Mouse (Mus musculus): ENCODE measurements around the gene Gm11985. TPM values are rescaled to one million over a fixed set of nuclear protein-coding genes. Genes with fewer than 3 reads are reported as not detected.
A peak's percentile ranks its signal among the peaks of the same experiment; 100 is the strongest.

The Gm11985 gene
- total RNA-seq, 4 experiments from 2014 or later, result not detected

DNA sequence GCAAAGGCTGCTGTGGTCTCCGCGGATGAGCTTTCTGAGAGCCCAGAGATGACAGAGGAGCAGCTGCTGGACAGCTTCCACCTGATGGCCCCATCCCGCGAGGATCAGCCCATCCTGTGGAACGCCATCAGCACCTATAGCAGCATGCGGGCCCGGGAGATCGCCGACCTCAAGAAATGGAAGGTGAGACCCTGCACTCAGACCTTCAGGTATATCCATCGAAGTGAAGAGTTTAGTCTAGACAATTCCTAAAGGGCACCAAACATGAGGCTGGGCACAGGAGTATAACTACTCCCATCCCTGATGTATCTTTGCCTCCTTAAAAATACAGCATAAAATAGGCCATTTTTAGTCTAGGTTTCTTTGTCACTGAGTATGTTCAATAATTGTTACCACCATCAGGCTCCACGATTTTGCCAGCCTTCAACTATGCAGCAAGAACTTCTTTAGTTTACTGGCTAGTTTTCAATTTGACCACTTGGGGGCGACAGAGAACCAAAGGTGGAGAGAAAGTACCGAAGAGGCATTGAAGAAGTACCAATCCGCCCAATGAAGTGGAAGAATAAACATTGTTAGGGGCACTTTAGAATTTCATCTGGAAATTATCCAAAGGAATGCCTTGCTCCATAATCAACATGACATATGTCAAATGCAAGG, 11.5 kb upstream of the Gm11985 start:
- peak; percentile 13 for DNase-seq

DNA sequence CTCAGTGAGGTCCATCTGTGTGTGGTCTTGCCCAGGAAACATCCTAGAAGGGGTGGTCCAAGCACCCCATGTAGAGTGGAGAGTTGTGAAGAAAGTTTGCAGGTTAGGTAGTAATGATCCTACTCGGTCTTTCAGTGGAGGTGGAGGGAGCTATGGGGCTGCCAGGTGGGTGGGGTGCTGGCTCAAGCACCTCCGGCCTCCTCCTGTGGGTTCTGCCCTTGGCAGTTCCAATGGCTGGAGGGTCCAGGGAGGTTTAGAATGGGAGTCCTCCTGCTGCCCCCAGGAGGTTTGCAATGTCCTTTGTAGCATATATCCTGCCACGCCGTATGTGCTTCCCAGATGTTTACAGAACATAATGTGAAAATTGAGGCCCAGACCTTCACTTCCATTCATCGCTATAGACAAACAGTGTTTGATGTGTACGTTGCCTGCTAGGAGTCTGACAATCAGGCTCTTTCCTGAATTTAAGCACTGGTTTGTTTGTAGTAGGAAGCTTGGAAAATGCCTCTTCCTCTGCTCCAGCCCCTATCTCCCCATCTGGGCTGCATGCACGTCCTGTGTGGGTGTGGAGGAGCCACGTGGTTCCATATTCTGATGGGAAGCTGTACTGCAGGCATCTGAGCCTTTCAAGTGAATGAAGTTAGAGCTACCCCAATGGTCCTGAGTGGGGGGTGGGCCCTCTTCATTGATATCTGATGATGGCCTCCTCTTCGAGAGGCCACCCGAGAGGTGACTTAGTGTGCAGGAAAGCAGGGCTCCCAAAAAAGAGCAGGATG, 10.3 kb upstream of the Gm11985 start:
- no peak for DNase-seq

- no peak for DNase-seq
Observed at GRCm38 (mm10) chr11:7198006-7198405, 9.6 kb upstream of the Gm11985 start.

- DNase-seq, result no peak
Observed at GRCm38 (mm10) chr11:7197491-7197941, 9.1 kb upstream of the Gm11985 start, which contains the start of gene Igfbp1. Gene Igfbp1 (plus strand): TSS chr11:7197782.

- no peak for DNase-seq
Observed at GRCm38 (mm10) chr11:7195312-7195685, 6.9 kb upstream of the Gm11985 start.

DNA sequence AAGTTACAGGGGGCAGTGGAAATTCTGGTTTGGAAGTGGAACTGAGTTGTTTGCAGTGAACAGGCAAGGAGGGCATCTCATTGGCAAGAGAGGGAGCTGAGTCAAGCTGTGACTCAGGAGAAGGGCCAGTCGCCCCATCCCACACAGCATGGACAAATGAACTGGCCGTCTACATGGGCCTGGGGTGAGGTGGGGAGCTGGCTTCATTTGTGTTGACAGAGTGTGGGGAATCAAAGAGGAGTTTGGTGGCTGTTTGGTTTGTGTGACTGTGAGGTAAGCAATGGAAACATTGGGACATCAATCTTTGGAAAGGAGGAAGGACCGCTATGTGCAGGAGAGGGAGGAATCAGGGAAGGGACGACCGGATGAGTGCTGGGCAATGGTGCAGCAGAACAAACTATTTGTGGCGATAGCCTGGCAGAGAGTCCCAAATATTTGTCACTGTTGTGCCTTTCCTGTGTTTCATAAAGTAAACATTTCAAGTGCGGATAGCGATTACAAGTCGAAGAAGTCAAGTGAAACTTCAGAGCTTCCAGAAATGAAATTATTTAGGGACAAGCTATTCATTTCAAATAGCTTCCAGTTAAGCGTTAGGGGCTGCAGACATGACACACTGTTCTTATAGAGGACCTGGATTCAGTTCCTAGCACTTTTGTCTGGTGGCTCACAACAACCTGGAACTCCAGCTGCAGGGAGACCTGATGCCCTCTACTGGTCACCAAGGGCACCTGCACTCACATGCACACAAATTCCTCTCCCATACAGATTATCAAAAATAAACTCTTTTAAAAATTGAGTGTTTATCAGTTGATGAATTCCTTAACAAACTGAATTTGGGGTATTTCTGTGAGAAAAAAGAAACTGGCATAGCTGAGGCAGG, 6.3 kb upstream of the Gm11985 start:
- DNase-seq, result no peak

DNA sequence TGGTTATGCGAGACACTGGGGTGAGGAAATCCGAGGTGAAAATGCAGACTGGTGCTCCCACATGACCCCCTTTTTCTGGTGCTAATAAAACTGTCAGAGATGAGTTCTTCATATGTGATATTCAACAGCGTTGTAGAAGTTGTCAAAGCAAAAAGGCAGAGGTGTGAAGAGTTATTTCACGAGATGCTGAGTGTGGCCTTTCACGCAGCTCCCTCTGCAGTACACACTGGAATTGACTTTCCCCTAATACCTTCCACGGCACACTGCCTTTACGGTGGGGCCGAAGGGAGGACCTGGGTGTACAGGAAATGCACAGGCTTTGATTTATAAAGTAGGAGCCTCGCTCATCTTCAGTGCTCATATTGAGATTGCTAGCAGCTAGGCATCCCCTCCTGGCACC, 4.8 kb upstream of the Gm11985 start:
- DNase-seq, result no peak

DNA sequence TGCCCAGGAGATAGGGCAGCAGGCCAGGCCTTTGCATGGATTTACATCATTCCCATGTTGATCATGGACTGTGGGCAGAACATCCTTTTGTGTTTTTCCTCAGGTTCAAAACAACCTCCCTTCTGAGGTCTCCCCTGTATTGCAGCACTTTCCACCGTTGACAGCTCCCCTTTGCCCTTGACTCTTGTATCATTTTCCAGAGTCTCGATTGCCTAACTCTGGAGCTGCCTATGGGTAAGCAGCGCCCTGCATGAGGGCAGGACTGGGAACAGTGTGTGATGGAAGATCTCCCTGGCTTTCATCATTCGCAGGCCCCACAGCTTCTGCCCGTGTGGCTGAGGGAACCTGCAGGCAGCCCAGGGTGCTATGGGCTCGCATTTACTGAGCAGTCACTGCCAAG, 4.3 kb upstream of the Gm11985 start:
- DNase-seq, result no peak

- DNase-seq, result no peak
Observed at GRCm38 (mm10) chr11:7187472-7187871, 897 bp downstream of the Gm11985 start.

DNA sequence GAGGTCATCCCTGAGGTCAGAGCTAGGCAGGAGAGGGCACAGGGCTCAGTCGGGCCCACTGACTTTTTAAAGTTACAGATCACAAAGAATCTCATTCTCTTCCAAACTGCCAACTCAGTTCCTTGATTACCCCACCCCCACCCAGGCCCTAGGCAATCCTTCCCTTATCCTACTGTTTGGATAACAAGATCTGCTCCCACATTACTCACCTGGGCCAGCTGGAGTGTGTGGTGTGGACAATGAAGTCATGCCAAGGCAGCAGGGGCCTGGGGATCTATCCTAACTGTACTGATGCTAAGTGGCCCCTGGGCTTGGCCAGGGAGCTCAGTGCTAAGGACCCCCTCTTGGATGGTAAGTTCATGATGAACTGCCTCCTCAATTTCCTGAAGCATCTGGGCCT, 3.9 kb downstream of the Gm11985 start:
- no peak for DNase-seq

DNA sequence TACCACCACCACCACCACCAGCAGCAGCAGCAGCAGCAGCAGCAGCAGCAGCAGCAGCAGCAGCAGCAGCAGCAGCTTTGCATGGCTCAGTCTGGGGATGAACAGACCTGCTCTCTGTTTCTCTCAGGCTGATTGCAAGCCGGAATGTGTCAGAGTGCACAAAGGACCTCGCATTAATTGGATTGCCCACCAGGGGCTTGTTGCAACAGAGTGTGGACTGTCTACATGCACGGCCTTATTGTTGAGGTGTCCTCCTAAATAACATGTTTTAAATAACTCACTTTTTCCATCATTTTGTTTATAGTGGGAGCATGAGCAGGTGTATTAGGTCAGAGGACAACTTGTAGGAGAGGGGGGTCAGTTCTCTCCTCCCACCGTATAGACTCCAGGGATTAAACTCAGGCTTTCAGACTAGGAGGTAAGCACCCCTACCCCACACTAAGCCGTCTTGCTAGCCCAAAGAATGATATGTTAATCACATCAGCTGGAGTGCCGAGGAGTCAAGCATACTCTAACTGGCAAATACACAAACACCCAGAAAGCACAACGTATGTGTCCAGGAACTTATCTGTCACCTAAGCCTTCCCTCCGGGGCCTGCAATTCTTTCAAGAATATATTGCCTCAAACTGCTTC, 5.8 kb downstream of the Gm11985 start:
- DNase-seq, result no peak

GRCm38 (mm10) chr11:7179276-7179675, 9.1 kb downstream of the Gm11985 start:
- DNase-seq, result no peak

GRCm38 (mm10) chr11:7178724-7179123, 9.6 kb downstream of the Gm11985 start:
- DNase-seq, result no peak

- DNase-seq, result no peak
Observed at GRCm38 (mm10) chr11:7173664-7174063, 14.7 kb downstream of the Gm11985 start.

DNA sequence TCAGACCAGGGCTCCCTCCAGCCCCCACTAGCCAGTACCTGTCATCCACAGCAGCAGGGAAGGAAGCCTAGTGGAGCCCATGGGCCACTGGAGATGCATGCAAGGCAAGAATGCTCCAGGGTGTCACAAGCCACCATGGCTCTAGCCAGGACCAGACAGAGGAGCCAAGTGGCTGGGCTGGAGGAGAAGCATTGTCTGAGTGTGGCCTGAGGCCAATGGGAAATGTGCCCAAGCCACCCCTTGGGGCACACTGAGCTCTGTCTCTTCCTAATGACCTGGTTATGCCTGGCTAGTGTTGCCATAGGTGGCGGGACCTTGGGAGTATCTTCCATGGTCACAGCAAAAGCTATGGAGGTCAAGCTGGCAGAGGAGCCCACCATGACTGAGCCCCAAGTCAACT, 18.7 kb downstream of the Gm11985 start:
- DNase-seq, result no peak

- no peak for DNase-seq
Observed at GRCm38 (mm10) chr11:7164416-7164815, 24.0 kb downstream of the Gm11985 start.

- no peak for DNase-seq
Observed at GRCm38 (mm10) chr11:7161502-7162174, 26.7 kb downstream of the Gm11985 start.

- no peak for DNase-seq
Observed at GRCm38 (mm10) chr11:7160637-7161101, 27.7 kb downstream of the Gm11985 start.

GRCm38 (mm10) chr11:7160146-7160545, 28.2 kb downstream of the Gm11985 start:
- DNase-seq, result no peak

DNA sequence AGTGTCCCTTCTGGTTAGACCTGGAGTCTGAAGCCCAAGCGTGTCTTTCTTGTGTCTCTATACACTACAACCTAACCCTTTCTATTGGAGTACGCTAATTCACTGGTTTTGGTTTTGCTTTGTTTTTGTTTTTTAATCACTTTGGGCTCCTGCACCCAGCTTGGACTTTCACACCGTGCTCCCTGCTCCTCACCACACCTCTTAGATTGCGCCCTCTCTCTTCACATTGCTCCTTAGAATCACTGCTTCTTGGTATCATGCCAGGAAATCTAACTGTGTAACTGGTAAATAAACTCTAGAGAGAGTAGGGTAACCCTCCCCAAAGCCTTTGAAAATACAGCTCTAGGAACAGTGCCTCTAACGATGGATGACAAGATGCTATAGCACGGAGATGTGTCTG, 30.2 kb downstream of the Gm11985 start:
- DNase-seq, result no peak

DNA sequence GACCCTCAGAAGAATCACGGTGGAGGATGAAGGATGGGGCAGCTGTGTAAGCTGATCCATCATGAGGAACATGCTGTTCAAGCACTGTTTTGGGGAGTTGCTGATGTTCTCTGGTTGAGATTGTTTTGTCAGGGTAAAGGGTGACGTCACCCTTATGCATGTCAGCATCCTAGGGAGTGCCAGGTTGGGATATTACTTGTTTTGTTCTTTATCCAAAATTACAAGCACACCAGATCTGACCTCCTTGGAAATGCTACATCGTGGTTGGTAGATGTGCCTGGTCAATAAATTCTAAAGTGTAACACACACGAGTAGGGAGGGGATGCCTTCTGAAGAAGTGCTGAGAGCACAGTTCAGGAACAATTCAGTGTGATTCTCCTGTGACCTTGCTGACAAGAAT, 31.9 kb downstream of the Gm11985 start:
- DNase-seq, result no peak

DNA sequence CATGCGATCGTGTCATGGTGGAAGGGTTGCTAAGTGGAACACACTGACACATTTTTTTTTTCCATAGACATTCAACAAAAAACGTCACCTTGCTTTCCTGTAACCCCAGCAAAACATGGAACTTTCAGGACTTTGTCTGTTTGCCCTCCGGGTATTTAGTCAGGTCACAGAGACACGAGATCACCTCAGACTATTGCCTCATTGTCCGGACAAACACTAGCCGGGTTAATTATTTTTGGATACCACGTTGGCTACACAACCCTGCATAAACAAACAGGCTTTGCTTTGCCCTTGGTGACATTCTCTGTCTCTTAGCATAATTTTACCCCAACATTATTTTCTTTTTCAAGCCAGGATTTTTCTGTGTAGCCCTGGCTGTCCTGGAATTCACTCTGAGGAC, 35.3 kb downstream of the Gm11985 start:
- DNase-seq, result no peak

All from adrenal gland, adult 8-10 months (tissue).